8 mouse cellular contexts compared by ENCODE assay signal in the genomic region with DNA sequence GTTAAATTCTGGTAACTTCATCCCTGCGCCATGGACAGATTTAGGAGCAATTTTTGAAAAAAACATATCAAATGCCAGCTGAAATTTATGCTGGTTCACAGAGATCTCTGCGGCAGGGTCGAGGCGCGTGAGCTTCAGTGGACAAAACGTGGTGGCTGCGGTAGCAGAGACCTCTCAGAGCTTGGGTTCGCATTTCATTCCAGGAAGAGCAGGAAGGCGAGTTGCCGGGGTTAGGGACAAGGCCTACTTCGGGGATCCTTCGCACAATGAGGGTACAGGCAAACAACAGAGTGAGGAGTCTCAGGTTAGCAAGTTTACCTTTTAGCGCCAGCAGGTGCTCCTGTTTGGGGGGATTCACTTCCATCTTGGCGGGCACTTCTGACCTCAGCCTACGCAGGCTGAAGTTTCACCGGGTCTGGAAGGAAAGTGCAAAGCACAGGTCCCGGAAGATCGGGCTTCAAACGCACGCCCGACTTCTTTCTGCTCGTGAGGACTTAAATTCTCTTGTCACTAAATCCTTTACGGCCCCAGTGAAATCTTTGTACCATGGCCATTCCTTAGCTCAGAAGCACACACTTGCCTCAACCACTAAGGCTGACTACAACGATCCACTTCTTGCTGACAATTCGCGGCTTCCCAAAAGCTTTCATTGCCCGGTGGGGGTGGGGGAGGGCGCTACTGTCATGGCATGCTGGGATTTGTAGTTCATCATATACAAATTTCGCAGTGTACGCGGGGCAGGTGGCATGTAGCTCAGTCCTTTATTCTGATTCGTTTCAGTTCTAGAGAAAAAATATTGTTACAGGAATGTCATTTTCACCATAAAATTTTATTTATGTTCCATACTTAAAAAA. TPM values are rescaled to one million over a fixed set of nuclear protein-coding genes. Genes with fewer than 3 reads are reported as not detected.
A peak's percentile ranks its signal among the peaks of the same experiment; 100 is the strongest.
DNase-seq lines count a peak whose midpoint lies in the region; ATAC-seq and TF ChIP-seq lines count a peak whose summit lies in the region.

A gene (minus strand): TSS at position 674 of the 854 bp plus-strand sequence.

- peaks cover 17% of the 10 kb centered on the region for H3K36me3 ChIP-seq in embryonic facial prominence, embryonic 13.5 days
- peaks cover 34% of the 10 kb centered on the region for H3K36me3 ChIP-seq in heart, embryonic 13.5 days
- peaks cover 5% of the 10 kb centered on the region for H3K36me3 ChIP-seq in liver, embryonic 14.5 days (replicated peaks; ENCODE audit: control insufficient read depth, insufficient read depth, low read depth)

- 0 out of 2 replicates have a peak, but pooled peaks have one; percentile 22 for TF ChIP-seq EP300 in liver, embryonic 14.5 days (IDR thresholded peaks at IDR 0.05; ENCODE audit: low read depth)

- H3K9ac ChIP-seq in embryonic facial prominence, embryonic 13.5 days, result peak within 1 kb of the TSS; percentile 90
- peak within 1 kb of the TSS; percentile 93 for H3K9ac ChIP-seq in heart, embryonic 13.5 days
- peak within 1 kb of the TSS; percentile 90 for H3K9ac ChIP-seq in liver, embryonic 14.5 days (replicated peaks)

- peak within 1 kb of the TSS; percentile 74 for H3K4me2 ChIP-seq in embryonic facial prominence, embryonic 13.5 days
- peak within 1 kb of the TSS; percentile 83 for H3K4me2 ChIP-seq in heart, embryonic 13.5 days
- peak within 1 kb of the TSS; percentile 84 for H3K4me2 ChIP-seq in liver, embryonic 14.5 days (ENCODE audit: low read depth)

- no peaks in the 10 kb centered on the region for H3K9me3 ChIP-seq in embryonic facial prominence, embryonic 13.5 days
- H3K9me3 ChIP-seq in heart, embryonic 13.5 days, result no peaks in the 10 kb centered on the region
- H3K9me3 ChIP-seq in liver, embryonic 14.5 days (ENCODE audit: control insufficient read depth, low read length), result no peaks in the 10 kb centered on the region

- peak within 1 kb of the TSS; percentile 70 for H3K4me3 ChIP-seq in embryonic facial prominence, embryonic 13.5 days
- peak within 1 kb of the TSS; percentile 83 for H3K4me3 ChIP-seq in heart, embryonic 13.5 days
- H3K4me3 ChIP-seq in liver, embryonic 14.5 days (ENCODE audit: insufficient read depth in 1 of 2, low read depth in 2 of 2, low read length in 2 of 2), result peak within 1 kb of the TSS; percentile 84 to 88

- no peaks in the 10 kb centered on the region for H3K27me3 ChIP-seq in embryonic facial prominence, embryonic 13.5 days
- H3K27me3 ChIP-seq in heart, embryonic 13.5 days (replicated peaks), result no peaks in the 10 kb centered on the region
- H3K27me3 ChIP-seq in liver, embryonic 14.5 days (ENCODE audit: control insufficient read depth, insufficient read depth, low read length), result no peaks in the 10 kb centered on the region

- peak within 1 kb of the TSS; percentile 85 for H3K27ac ChIP-seq in embryonic facial prominence, embryonic 13.5 days
- H3K27ac ChIP-seq in heart, embryonic 13.5 days (replicated peaks), result peak within 1 kb of the TSS; percentile 86
- peak within 1 kb of the TSS; percentile 87 for H3K27ac ChIP-seq in liver, embryonic 14.5 days

- peak; percentile 87 for ATAC-seq in embryonic facial prominence, embryonic 13.5 days (ENCODE audit: insufficient number of reproducible peaks, insufficient read depth, low FRiP score, low TSS enrichment, low read depth)
- peak; percentile 84 for ATAC-seq in heart, embryonic 13.5 days (ENCODE audit: extremely low read depth, insufficient number of reproducible peaks, low FRiP score, low TSS enrichment)
- ATAC-seq in liver, embryonic 14.5 days (ENCODE audit: insufficient read depth), result peak; percentile 83

- DNase-seq in cerebellum, postnatal 14 days, result peak; percentile 90 to 92
- DNase-seq in cerebellum, adult 11-12 months, result no peak
- DNase-seq in WW6 (ENCODE audit: low read depth, low spot score), result peak; percentile 58
- DNase-seq in kidney, postnatal 25 days, result peak; percentile 92 to 93
- DNase-seq in liver, embryonic 14.5 days (ENCODE audit: low read depth in 3 of 3, low spot score in 3 of 3), result peak; percentile 76 to 81 (median 77)
- DNase-seq in right cerebral cortex, postnatal 36 days (ENCODE audit: low spot score in 2 of 2), result peak; percentile 21 to 85

- peaks cover 8% of the 10 kb centered on the region for H3K4me1 ChIP-seq in embryonic facial prominence, embryonic 13.5 days
- H3K4me1 ChIP-seq in heart, embryonic 13.5 days, result peaks cover 18% of the 10 kb centered on the region
- peaks cover 2 to 3% of the 10 kb centered on the region in 2 experiments; a peak in 3 of 4 replicates for H3K4me1 ChIP-seq in liver, embryonic 14.5 days (replicated peaks; ENCODE audit: control insufficient read depth in 2 of 2, insufficient read depth in 2 of 2, low read length in 1 of 2)

- under 1% methylated on average over 32 of the region's 32 CpGs for WGBS in embryonic facial prominence, embryonic 13.5 days
- WGBS in heart, embryonic 13.5 days, result under 1% methylated on average over 32 of the region's 32 CpGs
- under 1% methylated on average over 32 of the region's 32 CpGs for WGBS in liver, embryonic 14.5 days (ENCODE audit: insufficient replicate concordance)

- no peak for TF ChIP-seq CTCF in liver, embryonic 14.5 days (IDR thresholded peaks at IDR 0.05; ENCODE audit: low read depth)

RNA-seq across cellular contexts. Expression of the gene that starts here (rescaled TPM):
- 64.5 and 67.9 TPM in 2 replicates for polyA plus RNA-seq in embryonic facial prominence, embryonic 13.5 days (2015; fragmentation: Nextera tagmentation; extraction: Ambion mirVana)
- 41.9 and 45.7 TPM in 2 replicates for polyA plus RNA-seq in heart, embryonic 13.5 days (2015; fragmentation: Nextera tagmentation; extraction: Ambion mirVana)
- polyA plus RNA-seq in liver, embryonic 14.5 days (2012; rRNA removed), result 4.6 and 7.3 TPM in 2 replicates
- polyA plus RNA-seq in liver, embryonic 14.5 days (2014; fragmentation: Nextera tagmentation; extraction: Ambion mirVana), result 22.0 and 23.1 TPM in 2 replicates
